Mouse (Mus musculus) liver, embryonic 13.5 days (tissue): ENCODE measurements around the gene Grpr. TPM values are rescaled to one million over a fixed set of nuclear protein-coding genes. Genes with fewer than 3 reads are reported as not detected.

Experiments used
- ATAC-seq: fragments of 200-750 bp; cut with Nextera tagmentation; 2 replicates; pipeline ENCODE4 v1.8.0; 2017; ENCODE audit warnings: low read depth, mild to moderate bottlenecking, moderate number of reproducible peaks, moderate library complexity
- DNase-seq: peaks from one replicate; pipeline ENCODE4 v3.0.0; 2022
- H3K27ac ChIP-seq: fragments of 300-500 bp; sonication (generic); 2 replicates; pipeline ENCODE4 v1.5.1; 2015; ENCODE audit warnings: moderate library complexity, mild to moderate bottlenecking, inconsistent platforms
- H3K27me3 ChIP-seq: fragments of 300-500 bp; sonication (generic); 2 replicates; pipeline ENCODE4 v1.6.1; 2015; ENCODE audit warnings: mild to moderate bottlenecking, inconsistent platforms
- H3K36me3 ChIP-seq: fragments of 300-500 bp; sonication (generic); 2 replicates; pipeline ENCODE4 v1.6.1; 2015; ENCODE audit warnings: mild to moderate bottlenecking, inconsistent platforms
- H3K4me1 ChIP-seq: fragments of 300-500 bp; sonication (generic); replicated peaks from 2 replicates; pipeline ENCODE4 v1.6.1; 2015; ENCODE audit warnings: inconsistent platforms
- H3K4me2 ChIP-seq: fragments of 300-500 bp; sonication (generic); 2 replicates; pipeline ENCODE4 v1.6.1; 2015; ENCODE audit warnings: inconsistent platforms, mild to moderate bottlenecking, moderate library complexity
- H3K4me3 ChIP-seq: fragments of 300-500 bp; sonication (generic); replicated peaks from 2 replicates; pipeline ENCODE4 v1.5.1; 2015; ENCODE audit warnings: mild to moderate bottlenecking, inconsistent platforms
- H3K9ac ChIP-seq: fragments of 300-500 bp; sonication (generic); 2 replicates; pipeline ENCODE4 v1.6.1; 2015; ENCODE audit warnings: mild to moderate bottlenecking, inconsistent platforms
- H3K9me3 ChIP-seq: fragments of 300-500 bp; sonication (generic); replicated peaks from 2 replicates; pipeline ENCODE4 v1.6.1; 2016; ENCODE audit warnings: inconsistent platforms
- WGBS: fragments of 180-500 bp; shearing (Covaris S2); methylation state at CpG from one replicate; pipeline ENCODE4 v1.1.7; 2015; ENCODE audit not compliant: insufficient replicate concordance; 5-methylcytosine and 5-hydroxymethylcytosine counted together
- polyA plus RNA-seq: library from polyadenylated mRNA; unstranded; fragments of >200 nt; fragmentation: Nextera tagmentation; extraction: Ambion mirVana; gene quantifications from 2 replicates; pipeline ENCODE4 v1.2.1, GENCODE M21; 2015

Grpr gene
- not detected in 2 replicates for polyA plus RNA-seq

DNA sequence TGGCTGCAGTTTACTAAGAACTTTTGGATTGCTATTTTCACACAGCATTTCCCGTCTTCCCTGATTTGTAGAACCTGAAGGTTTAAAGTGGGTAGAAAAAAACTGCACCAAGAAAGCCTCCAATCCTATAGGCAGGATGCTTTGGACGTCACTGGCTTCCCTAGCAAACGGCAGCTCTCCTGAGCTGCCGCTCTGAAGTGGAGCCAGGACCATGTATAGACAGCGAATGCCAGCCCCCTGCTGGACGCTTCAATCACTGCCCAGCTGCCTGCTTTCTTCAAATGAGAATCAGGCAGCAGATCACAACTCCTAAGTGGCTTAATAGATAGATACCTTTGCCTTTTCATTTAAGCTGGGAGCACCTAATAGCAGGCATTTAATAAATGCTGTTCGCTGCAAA, at the start of gene Grpr:
Grpr (minus strand) TSS at position 12 of the 400 bp plus-strand sequence.
- no peak for DNase-seq
- Histone ChIP-seq H3K4me2 (no peak within 1 kb of the TSS), H3K9ac (no peak within 1 kb of the TSS), H3K27ac (no peak within 1 kb of the TSS), H3K4me3 (no peak within 1 kb of the TSS), H3K9me3 (no peaks in the 10 kb centered on the region), H3K4me1 (no peaks in the 10 kb centered on the region), H3K27me3 (no peaks in the 10 kb centered on the region), H3K36me3 (no peaks in the 10 kb centered on the region)
- WGBS, result 11% methylated on average over 7 of the region's 7 CpGs
- no peak for ATAC-seq

DNA sequence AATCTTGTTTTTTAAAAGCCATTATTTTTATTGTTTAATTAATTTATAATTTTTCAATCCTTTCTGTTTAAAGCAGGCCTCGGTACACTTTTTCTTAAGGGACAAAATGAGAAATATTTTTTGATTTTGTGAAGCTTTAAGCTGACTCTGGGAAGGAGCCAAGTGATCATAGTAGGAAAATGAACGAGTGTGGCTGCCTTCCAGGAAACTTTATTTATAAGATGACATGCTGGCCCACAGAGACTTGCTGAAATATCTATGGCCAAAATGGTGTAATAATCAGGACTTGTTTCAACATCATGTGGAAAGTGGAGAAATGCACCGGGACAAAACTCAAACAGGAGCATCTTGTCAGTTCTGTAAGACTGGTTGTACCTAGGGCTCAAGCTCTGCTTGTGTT, 11.0 kb upstream of the Grpr start:
- Histone ChIP-seq H3K4me2 (no peak overlapping the region), H3K4me1 (no peaks in the 10 kb centered on the region), H3K27ac (no peak overlapping the region), H3K9me3 (no peaks in the 10 kb centered on the region), H3K36me3 (no peaks in the 10 kb centered on the region), H3K27me3 (no peaks in the 10 kb centered on the region), H3K9ac (no peak overlapping the region), H3K4me3 (no peak overlapping the region)
- ATAC-seq (no peak), DNase-seq (no peak)
- 46% methylated on average over 3 of the region's 3 CpGs for WGBS

DNA sequence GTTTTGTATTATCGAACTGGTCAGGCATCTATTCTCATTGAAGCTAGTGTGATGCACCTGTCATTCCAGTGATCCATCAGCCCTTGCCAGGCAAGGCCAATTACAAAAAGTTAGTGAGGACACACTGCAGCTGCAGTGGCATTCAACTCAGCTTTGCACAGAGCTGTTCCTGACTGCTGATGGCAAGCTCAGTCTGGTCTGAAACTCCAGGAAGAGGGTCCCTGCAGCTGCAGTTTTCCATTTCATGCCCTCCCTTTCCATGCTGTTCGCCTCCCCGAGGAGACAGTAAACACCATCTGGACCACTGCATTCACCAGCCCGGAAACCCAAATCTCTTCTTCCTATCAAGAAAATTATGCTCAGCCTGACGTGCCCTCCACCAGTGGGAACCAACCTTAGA, 2.4 kb downstream of the Grpr start:
- Histone ChIP-seq H3K4me1 (no peaks in the 10 kb centered on the region), H3K9ac (no peak overlapping the region), H3K9me3 (no peaks in the 10 kb centered on the region), H3K27ac (no peak overlapping the region), H3K4me3 (no peak overlapping the region), H3K36me3 (no peaks in the 10 kb centered on the region), H3K27me3 (no peaks in the 10 kb centered on the region), H3K4me2 (no peak overlapping the region)
- WGBS, result 59% methylated on average over 5 of the region's 5 CpGs
- DNase-seq (no peak), ATAC-seq (no peak)

DNA sequence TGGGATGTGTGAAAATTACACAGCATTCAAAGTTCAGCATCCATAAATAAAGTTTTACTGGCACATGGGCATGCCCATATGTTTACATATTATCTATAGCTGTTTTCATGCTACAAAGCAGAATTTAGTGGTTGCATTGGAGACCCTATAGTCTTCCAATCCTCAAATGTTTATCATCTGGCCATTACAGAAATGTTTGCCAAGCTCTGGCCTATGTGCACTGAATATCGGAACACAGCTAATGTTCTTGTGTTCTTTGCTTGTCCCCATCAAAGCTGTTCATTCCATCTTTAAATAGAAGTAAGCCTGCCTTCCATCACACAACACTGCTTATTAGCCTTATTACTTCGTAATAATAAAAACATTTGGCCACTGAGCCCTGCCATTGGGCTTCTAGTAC, 16.6 kb downstream of the Grpr start:
- H3K9ac ChIP-seq, result no peak overlapping the region
- no peak overlapping the region for H3K4me3 ChIP-seq
- H3K4me1 ChIP-seq, result no peaks in the 10 kb centered on the region
- DNase-seq, result no peak
- no peak for ATAC-seq
- no peaks in the 10 kb centered on the region for H3K9me3 ChIP-seq
- H3K36me3 ChIP-seq, result no peaks in the 10 kb centered on the region
- no peak overlapping the region for H3K4me2 ChIP-seq
- 50% methylated on average over 2 of the region's 2 CpGs for WGBS
- H3K27me3 ChIP-seq, result no peaks in the 10 kb centered on the region
- no peak overlapping the region for H3K27ac ChIP-seq

DNA sequence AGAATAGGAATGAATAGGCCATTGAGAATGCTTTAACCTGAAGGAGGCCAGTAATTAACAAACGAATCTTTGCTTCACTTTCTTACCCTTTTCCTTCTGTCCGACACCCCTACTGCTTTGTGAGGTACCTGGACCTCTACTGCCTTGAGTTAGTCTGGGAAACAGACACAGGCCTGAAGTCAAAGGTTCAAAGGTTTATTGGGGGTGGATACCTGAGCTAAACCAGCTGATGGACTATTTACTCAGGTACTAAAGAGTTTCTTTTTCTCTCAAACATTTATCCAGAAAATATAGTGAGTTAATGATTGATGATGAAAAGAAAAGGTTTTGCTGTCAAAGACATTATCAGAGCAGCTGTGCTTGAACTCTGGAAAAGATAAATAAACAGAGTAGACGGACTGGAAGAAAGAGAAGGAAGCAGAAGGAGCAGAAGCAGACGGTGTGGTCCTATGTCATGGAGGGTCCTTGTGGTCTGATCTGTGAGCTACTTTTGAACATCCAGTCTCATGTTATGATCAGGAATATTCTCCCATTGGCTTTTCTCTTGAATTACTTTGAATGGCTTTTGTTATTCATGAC, 30.4 kb downstream of the Grpr start:
- no peak overlapping the region for H3K9ac ChIP-seq
- H3K4me3 ChIP-seq, result no peak overlapping the region
- no peaks in the 10 kb centered on the region; the same call in 1 of the 2 replicates for H3K27me3 ChIP-seq
- H3K9me3 ChIP-seq, result no peaks in the 10 kb centered on the region
- H3K27ac ChIP-seq, result no peak overlapping the region
- no peaks in the 10 kb centered on the region for H3K36me3 ChIP-seq
- no peaks in the 10 kb centered on the region for H3K4me1 ChIP-seq
- H3K4me2 ChIP-seq, result no peak overlapping the region
- DNase-seq, result no peak
- 54% methylated on average over 4 of the region's 4 CpGs for WGBS
- no peak for ATAC-seq

DNA sequence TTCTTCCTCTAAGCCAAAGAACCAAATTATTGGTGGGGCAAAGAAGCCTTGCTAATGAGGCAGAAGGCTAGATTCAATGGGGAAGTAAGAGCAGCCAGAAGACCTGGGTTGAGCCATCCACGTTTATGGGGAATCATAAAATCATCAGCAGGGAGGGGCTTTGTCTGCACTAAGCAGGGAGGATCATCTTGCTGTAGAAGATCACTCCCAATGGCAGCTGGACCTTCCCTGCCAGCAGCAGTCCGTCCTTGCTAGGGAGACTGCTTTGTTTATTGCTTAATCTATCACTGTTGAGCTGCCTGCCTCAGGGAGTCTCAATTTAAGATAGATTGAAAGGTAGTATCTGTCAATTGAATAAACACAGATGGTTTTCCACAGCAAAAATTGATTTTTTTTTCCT, 37.7 kb downstream of the Grpr start:
- WGBS, result 39% methylated on average over 2 of the region's 2 CpGs
- Histone ChIP-seq H3K9me3 (no peaks in the 10 kb centered on the region), H3K27ac (no peak overlapping the region), H3K27me3 (no peaks in the 10 kb centered on the region; the same call in 1 of the 2 replicates), H3K4me3 (no peak overlapping the region), H3K4me2 (no peak overlapping the region), H3K36me3 (no peaks in the 10 kb centered on the region), H3K4me1 (no peaks in the 10 kb centered on the region), H3K9ac (no peak overlapping the region)
- ATAC-seq, result no peak
- DNase-seq, result no peak

DNA sequence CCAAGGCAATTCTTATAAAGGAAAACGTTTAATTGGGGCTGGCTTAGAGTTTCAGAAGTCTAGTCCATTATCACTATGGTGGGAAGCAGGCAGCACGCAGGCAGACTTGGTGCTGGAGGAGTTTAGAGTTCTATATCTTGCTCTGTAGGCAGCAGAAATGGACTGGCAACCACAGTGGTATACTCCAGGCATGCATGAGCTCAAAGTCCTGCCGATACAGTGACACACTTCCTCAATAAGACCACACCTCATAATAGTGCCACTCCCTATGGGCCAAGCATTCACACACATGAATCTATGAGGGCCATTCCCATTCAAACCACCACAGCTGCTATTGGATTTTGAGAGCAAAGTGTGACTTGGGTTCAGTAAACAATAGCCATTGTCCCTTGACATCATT, 47.4 kb downstream of the Grpr start:
- no peak for ATAC-seq
- H3K9me3 ChIP-seq, result no peaks in the 10 kb centered on the region
- 53% methylated on average over 3 of the region's 3 CpGs for WGBS

More for the DNA sequence above, 47.4 kb downstream of the Grpr start:
- Histone ChIP-seq H3K4me1 (no peaks in the 10 kb centered on the region), H3K4me3 (no peak overlapping the region), H3K36me3 (no peaks in the 10 kb centered on the region), H3K9ac (no peak overlapping the region), H3K4me2 (no peak overlapping the region), H3K27me3 (no peaks in the 10 kb centered on the region), H3K27ac (no peak overlapping the region)
- no peak for DNase-seq

Other genes with a start within 250 kb of the Grpr start
- 0.09 TPM in 1 of 2 replicates, not detected in the other for gene Rnf138rt1, start 211.7 kb upstream of the Grpr start, polyA plus RNA-seq